Mouse (Mus musculus): ENCODE results near the gene Hyou1. TPM values are rescaled to one million over a fixed set of nuclear protein-coding genes. Genes with fewer than 3 reads are reported as not detected.
A peak's percentile ranks its signal among the peaks of the same experiment; 100 is the strongest.

Gene Hyou1
- polyA plus RNA-seq, 1 experiment from 2014 or later = 29.6 TPM

DNA sequence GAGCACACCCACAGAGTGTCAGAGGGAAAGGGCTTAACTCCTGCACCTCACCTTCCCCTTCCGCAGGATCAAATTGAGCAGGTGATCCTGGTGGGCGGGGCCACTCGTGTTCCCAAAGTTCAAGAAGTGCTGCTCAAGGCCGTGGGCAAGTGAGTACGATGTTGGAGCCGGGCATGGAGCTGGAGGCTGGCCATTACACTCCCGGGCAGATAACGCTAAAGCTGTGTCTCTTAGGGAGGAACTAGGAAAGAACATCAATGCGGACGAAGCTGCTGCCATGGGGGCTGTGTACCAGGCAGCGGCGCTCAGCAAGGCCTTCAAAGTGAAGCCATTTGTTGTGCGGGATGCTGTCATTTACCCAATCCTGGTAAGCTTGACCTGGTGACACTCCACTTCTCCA lies 5.3 kb downstream of the Hyou1 start:
- H3K9me3 ChIP-seq (ENCODE audit: control insufficient read depth, low read length) = no peaks in the 10 kb centered on the region
- DNase-seq (ENCODE audit: low spot score) = no peak
- peaks cover 10% of the 10 kb centered on the region; the same call in 1 of the 2 replicates for H3K4me1 ChIP-seq (ENCODE audit: control insufficient read depth, insufficient read depth, low read length)
- WGBS = 89% methylated on average over 13 of the region's 13 CpGs
- no peak overlapping the region for H3K27ac ChIP-seq (replicated peaks; ENCODE audit: low read depth, low read length)
- H3K4me2 ChIP-seq (ENCODE audit: low read depth, low read length) = no peak overlapping the region
- no peaks in the 10 kb centered on the region for H3K27me3 ChIP-seq (replicated peaks; ENCODE audit: control insufficient read depth, insufficient read depth, low read length)
- no peak overlapping the region for H3K4me3 ChIP-seq (ENCODE audit: low read depth, low read length)
- no peak for ATAC-seq (ENCODE audit: low read depth)
- no peak overlapping the region for H3K9ac ChIP-seq (ENCODE audit: low read depth, low read length)
- peaks cover 91% of the 10 kb centered on the region for H3K36me3 ChIP-seq (ENCODE audit: control insufficient read depth, insufficient read depth, low read length)

DNA sequence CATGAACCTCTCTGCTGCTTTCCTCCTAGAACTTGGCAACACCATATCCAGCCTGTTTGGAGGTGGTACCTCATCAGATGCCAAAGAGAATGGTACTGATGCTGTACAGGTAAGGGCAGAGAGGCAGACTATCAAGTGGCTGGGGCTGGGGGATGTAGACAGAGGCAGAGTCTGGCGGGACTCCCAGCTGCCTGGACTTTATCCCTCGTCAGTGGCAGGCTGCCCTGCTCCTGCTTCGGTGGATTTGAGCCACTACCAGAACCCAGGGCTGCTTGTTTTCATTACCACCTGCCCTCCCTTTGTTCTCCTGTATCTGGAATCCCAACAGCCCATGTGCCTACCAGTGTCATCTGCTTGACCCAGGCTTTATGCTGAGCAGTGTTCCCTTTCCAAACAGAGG lies 7.9 kb downstream of the Hyou1 start:
- Histone ChIP-seq H3K4me1 (ENCODE audit: control insufficient read depth, insufficient read depth, low read length) (no peaks in the 10 kb centered on the region), H3K27me3 (replicated peaks; ENCODE audit: control insufficient read depth, insufficient read depth, low read length) (no peaks in the 10 kb centered on the region), H3K9me3 (ENCODE audit: control insufficient read depth, low read length) (no peaks in the 10 kb centered on the region), H3K4me3 (ENCODE audit: low read depth, low read length) (no peak overlapping the region), H3K4me2 (ENCODE audit: low read depth, low read length) (no peak overlapping the region), H3K27ac (replicated peaks; ENCODE audit: low read depth, low read length) (no peak overlapping the region), H3K36me3 (ENCODE audit: control insufficient read depth, insufficient read depth, low read length) (peaks cover 94% of the 10 kb centered on the region), H3K9ac (ENCODE audit: low read depth, low read length) (no peak overlapping the region)
- ATAC-seq (ENCODE audit: low read depth) = no peak
- 70% methylated on average over 3 of the region's 3 CpGs for WGBS
- DNase-seq (ENCODE audit: low spot score) = no peak

GRCm38 (mm10) chr9:44389273-44389672 lies 10.0 kb downstream of the Hyou1 start:
- DNase-seq (ENCODE audit: low spot score) (no peak), ATAC-seq (ENCODE audit: low read depth) (no peak)
- Histone ChIP-seq H3K36me3 (ENCODE audit: control insufficient read depth, insufficient read depth, low read length) (peaks cover 76% of the 10 kb centered on the region), H3K4me3 (ENCODE audit: low read depth, low read length) (no peak overlapping the region), H3K27ac (replicated peaks; ENCODE audit: low read depth, low read length) (no peak overlapping the region), H3K4me2 (ENCODE audit: low read depth, low read length) (no peak overlapping the region), H3K27me3 (replicated peaks; ENCODE audit: control insufficient read depth, insufficient read depth, low read length) (no peaks in the 10 kb centered on the region), H3K4me1 (ENCODE audit: control insufficient read depth, insufficient read depth, low read length) (no peaks in the 10 kb centered on the region), H3K9me3 (ENCODE audit: control insufficient read depth, low read length) (no peaks in the 10 kb centered on the region), H3K9ac (ENCODE audit: low read depth, low read length) (no peak overlapping the region)
- 65% methylated on average over 8 of the region's 8 CpGs for WGBS

GRCm38 (mm10) chr9:44391466-44391865 lies 12.2 kb downstream of the Hyou1 start:
- no peak overlapping the region for H3K27ac ChIP-seq (replicated peaks; ENCODE audit: low read depth, low read length)
- no peak for ATAC-seq (ENCODE audit: low read depth)
- no peak overlapping the region for H3K4me2 ChIP-seq (ENCODE audit: low read depth, low read length)
- WGBS = 36% methylated on average over 4 of the region's 4 CpGs
- peak; percentile 57 for DNase-seq (ENCODE audit: low spot score)
- H3K4me1 ChIP-seq (ENCODE audit: control insufficient read depth, insufficient read depth, low read length) = no peaks in the 10 kb centered on the region
- H3K9me3 ChIP-seq (ENCODE audit: control insufficient read depth, low read length) = no peaks in the 10 kb centered on the region
- no peak overlapping the region for H3K9ac ChIP-seq (ENCODE audit: low read depth, low read length)
- peaks cover 54% of the 10 kb centered on the region for H3K36me3 ChIP-seq (ENCODE audit: control insufficient read depth, insufficient read depth, low read length)
- no peak overlapping the region for H3K4me3 ChIP-seq (ENCODE audit: low read depth, low read length)
- H3K27me3 ChIP-seq (replicated peaks; ENCODE audit: control insufficient read depth, insufficient read depth, low read length) = no peaks in the 10 kb centered on the region

DNA sequence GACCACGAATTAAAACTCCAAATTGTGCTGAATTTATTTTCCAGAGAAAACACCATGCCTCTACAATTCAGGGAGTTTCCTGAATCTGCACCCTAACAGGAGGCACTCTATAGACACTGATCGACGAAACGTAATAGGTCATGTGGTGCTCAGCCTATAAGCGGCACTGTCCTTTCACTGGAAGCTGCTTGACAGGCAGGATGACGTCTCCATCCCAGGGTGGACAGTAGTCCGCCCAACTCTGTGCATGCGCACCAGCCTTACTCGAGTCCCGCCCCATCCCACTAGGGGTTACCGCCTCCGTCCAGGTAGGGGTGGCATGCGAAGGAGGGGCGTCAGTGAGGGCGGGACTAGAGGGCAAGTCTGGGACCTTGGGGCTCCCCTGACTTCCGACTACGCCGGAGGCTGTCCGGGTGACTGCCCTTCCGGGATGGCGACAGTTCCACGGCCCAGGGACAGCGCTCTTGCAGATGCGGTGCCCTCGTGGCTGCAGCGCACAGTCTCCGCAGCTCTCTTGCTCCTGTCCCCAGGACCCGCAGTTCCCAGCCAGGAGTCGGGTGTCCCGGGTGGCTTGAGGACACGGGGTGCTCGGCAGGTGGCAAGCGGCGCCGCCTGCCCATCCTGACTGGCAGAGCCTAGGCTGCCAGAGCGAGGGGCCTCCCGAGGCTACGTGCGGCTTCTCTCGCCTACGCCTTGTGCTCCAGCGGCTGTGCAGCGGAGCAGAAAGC lies 17.6 kb downstream of the Hyou1 start, which contains the start of gene Slc37a4:
Gene Slc37a4 (plus strand): TSS at position 169 of the 728 bp plus-strand sequence.
- ATAC-seq (ENCODE audit: low read depth) (peak; percentile 99), DNase-seq (ENCODE audit: low spot score) (peak; percentile 98)
- no peaks in the 10 kb centered on the region for H3K27me3 ChIP-seq (replicated peaks; ENCODE audit: control insufficient read depth, insufficient read depth, low read length)
- H3K4me3 ChIP-seq (ENCODE audit: low read depth, low read length) = peak within 1 kb of the TSS; percentile 74
- peak within 1 kb of the TSS; percentile 75 for H3K9ac ChIP-seq (ENCODE audit: low read depth, low read length)
- H3K4me2 ChIP-seq (ENCODE audit: low read depth, low read length) = peak within 1 kb of the TSS; percentile 96
- H3K9me3 ChIP-seq (ENCODE audit: control insufficient read depth, low read length) = no peaks in the 10 kb centered on the region
- H3K4me1 ChIP-seq (ENCODE audit: control insufficient read depth, insufficient read depth, low read length) = peaks cover 11% of the 10 kb centered on the region; the same call in 1 of the 2 replicates
- peaks cover 26% of the 10 kb centered on the region for H3K36me3 ChIP-seq (ENCODE audit: control insufficient read depth, insufficient read depth, low read length)
- H3K27ac ChIP-seq (replicated peaks; ENCODE audit: low read depth, low read length) = peak within 1 kb of the TSS; percentile 67; the same call in 1 of the 2 replicates
- WGBS = under 1% methylated on average over 26 of the region's 43 CpGs

- Histone ChIP-seq H3K27me3 (replicated peaks; ENCODE audit: control insufficient read depth, insufficient read depth, low read length) (no peaks in the 10 kb centered on the region), H3K4me2 (ENCODE audit: low read depth, low read length) (peak overlapping the region; percentile 96), H3K4me3 (ENCODE audit: low read depth, low read length) (peak overlapping the region; percentile 74; the same call in 1 of the 2 replicates), H3K4me1 (ENCODE audit: control insufficient read depth, insufficient read depth, low read length) (peaks cover 11% of the 10 kb centered on the region; the same call in 1 of the 2 replicates), H3K9me3 (ENCODE audit: control insufficient read depth, low read length) (no peaks in the 10 kb centered on the region), H3K9ac (ENCODE audit: low read depth, low read length) (peak overlapping the region; percentile 75; the same call in 1 of the 2 replicates), H3K27ac (replicated peaks; ENCODE audit: low read depth, low read length) (no peak overlapping the region), H3K36me3 (ENCODE audit: control insufficient read depth, insufficient read depth, low read length) (peaks cover 34% of the 10 kb centered on the region)
- ATAC-seq (ENCODE audit: low read depth) (no peak), DNase-seq (ENCODE audit: low spot score) (no peak)
- 30% methylated on average over 4 of the region's 4 CpGs for WGBS
Observed at GRCm38 (mm10) chr9:44398087-44398486, 18.8 kb downstream of the Hyou1 start.

- no peaks in the 10 kb centered on the region for H3K9me3 ChIP-seq (ENCODE audit: control insufficient read depth, low read length)
- no peak overlapping the region for H3K4me3 ChIP-seq (ENCODE audit: low read depth, low read length)
- DNase-seq (ENCODE audit: low spot score) = no peak
- peaks cover 39% of the 10 kb centered on the region for H3K36me3 ChIP-seq (ENCODE audit: control insufficient read depth, insufficient read depth, low read length)
- no peaks in the 10 kb centered on the region for H3K27me3 ChIP-seq (replicated peaks; ENCODE audit: control insufficient read depth, insufficient read depth, low read length)
- 83% methylated on average over 9 of the region's 9 CpGs for WGBS
- H3K27ac ChIP-seq (replicated peaks; ENCODE audit: low read depth, low read length) = no peak overlapping the region
- H3K4me1 ChIP-seq (ENCODE audit: control insufficient read depth, insufficient read depth, low read length) = peaks cover 11% of the 10 kb centered on the region; the same call in 1 of the 2 replicates
- peak overlapping the region; percentile 75; the same call in 1 of the 2 replicates for H3K9ac ChIP-seq (ENCODE audit: low read depth, low read length)
- ATAC-seq (ENCODE audit: low read depth) = no peak
- H3K4me2 ChIP-seq (ENCODE audit: low read depth, low read length) = peak overlapping the region; percentile 96; the same call in 1 of the 2 replicates
Observed at GRCm38 (mm10) chr9:44398551-44398950, 19.3 kb downstream of the Hyou1 start.

- Histone ChIP-seq H3K36me3 (ENCODE audit: control insufficient read depth, insufficient read depth, low read length) (peaks cover 46% of the 10 kb centered on the region), H3K27me3 (replicated peaks; ENCODE audit: control insufficient read depth, insufficient read depth, low read length) (no peaks in the 10 kb centered on the region), H3K4me3 (ENCODE audit: low read depth, low read length) (no peak overlapping the region), H3K4me2 (ENCODE audit: low read depth, low read length) (no peak overlapping the region), H3K4me1 (ENCODE audit: control insufficient read depth, insufficient read depth, low read length) (peaks cover 11% of the 10 kb centered on the region; the same call in 1 of the 2 replicates), H3K9me3 (ENCODE audit: control insufficient read depth, low read length) (no peaks in the 10 kb centered on the region), H3K27ac (replicated peaks; ENCODE audit: low read depth, low read length) (no peak overlapping the region), H3K9ac (ENCODE audit: low read depth, low read length) (no peak overlapping the region)
- ATAC-seq (ENCODE audit: low read depth) = no peak
- no peak for DNase-seq (ENCODE audit: low spot score)
- WGBS = 78% methylated on average over 13 of the region's 13 CpGs
Observed at GRCm38 (mm10) chr9:44399114-44399794, 20.0 kb downstream of the Hyou1 start.

Data from embryonic facial prominence, embryonic 14.5 days (tissue).